Mouse (Mus musculus): ENCODE measurements around the gene Tnfrsf14. TPM values are rescaled to one million over a fixed set of nuclear protein-coding genes. Genes with fewer than 3 reads are reported as not detected.

Tnfrsf14 gene
- polyA plus RNA-seq, 1 experiment, result 1.9 TPM

DNA sequence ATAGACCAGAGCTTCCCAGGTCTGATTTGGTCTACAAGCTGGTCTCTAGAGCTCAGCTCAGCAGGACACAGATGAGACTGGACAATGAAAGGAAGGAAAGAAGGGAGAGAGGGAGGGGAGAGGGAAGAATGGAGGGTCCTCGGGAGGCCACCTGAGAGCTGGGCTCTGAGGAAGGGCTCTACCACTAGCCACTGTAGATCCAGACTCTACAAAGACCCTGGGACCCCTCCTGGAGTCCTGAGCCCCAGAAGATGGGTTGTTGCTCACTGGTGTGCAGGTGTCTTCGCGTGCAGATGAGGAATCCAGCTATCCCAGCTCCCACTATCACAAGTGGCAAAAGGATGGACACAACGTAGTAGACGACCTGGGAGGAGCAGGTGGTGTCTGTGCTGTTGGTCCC is 5.4 kb downstream of the Tnfrsf14 start:
- DNase-seq (ENCODE audit: extremely low spot score in 1 of 2, low spot score in 1 of 2), result no peak

DNA sequence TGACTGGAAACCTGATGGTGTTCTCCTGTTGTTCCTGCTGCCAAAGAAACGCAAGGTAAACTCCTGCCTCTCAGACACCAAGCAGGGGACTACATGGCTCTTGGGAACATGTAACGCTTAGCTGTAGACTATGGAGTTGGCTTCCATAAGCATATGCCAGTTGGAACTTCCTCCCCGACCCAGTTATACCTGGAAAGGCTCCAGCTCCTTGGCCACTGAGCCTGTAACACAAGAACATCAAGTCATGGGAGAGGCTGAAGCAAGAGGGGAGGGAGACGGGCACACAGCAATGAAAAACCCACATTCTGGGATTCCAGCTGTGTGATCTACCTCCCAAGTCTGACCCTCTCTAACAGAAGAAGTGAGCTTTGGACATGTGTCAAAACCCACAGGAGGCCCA is 6.1 kb downstream of the Tnfrsf14 start:
- DNase-seq (ENCODE audit: extremely low spot score in 1 of 2, low spot score in 1 of 2), result no peak

DNA sequence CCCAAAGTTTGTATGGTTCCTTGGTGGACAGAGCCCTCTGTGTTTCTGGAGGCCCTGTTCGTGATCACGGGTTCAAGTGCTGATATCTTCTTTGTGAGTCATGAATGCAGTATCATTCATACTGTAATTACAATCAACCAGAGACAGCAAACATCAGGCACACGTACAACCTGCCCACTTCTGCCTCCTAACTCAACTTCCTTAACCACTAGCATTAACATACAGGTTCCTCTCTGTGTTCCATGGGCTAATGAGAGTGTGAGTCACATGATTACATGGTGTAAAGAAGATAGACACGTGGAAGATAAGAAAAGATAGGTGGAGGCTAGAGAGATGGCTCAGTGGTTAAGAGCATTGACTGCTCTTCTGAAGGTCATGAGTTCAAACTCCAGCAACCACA is 11.7 kb downstream of the Tnfrsf14 start:
- DNase-seq (ENCODE audit: extremely low spot score in 1 of 2, low spot score in 1 of 2), result no peak

DNA sequence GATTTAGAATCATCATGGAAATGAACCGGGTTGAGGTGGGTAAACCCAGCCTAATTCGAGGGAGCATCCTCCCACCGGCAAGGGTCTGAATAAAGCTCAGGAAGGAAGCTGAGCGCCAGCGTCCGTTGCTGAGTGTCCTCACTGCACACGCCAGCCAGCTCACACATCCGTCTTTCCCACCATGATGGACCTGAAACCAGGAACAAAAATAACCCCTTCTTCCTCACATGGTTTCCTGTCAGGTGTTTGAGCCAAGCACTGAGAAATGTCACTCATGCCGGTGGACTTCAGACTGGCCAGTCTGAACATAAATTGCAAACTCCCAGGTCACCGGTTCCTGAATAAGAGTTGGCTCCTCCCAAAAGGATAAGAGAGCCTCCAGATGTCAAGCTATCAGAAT is 13.1 kb downstream of the Tnfrsf14 start:
- DNase-seq (ENCODE audit: extremely low spot score in 1 of 2, low spot score in 1 of 2), result no peak

DNA sequence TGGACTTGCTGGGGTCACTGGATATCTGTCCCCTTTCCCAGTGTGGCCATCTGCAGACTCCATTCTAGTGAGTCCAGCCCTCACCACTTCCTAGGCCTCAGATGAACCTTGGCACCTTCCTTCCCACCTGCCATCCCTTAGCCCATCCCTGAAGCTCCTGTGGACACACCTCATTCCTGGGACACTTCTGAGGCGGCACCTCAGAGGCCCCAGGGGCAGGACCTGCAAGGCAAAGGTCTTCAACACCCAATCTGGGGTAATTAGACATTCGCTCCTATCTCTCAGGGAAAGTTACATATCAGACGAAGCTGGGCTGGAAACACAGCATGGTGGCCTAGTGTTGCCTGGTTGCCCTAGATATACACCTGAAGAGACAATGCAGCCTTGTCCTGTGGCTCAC is 13.7 kb downstream of the Tnfrsf14 start:
- no peak for DNase-seq (ENCODE audit: extremely low spot score in 1 of 2, low spot score in 1 of 2)

DNA sequence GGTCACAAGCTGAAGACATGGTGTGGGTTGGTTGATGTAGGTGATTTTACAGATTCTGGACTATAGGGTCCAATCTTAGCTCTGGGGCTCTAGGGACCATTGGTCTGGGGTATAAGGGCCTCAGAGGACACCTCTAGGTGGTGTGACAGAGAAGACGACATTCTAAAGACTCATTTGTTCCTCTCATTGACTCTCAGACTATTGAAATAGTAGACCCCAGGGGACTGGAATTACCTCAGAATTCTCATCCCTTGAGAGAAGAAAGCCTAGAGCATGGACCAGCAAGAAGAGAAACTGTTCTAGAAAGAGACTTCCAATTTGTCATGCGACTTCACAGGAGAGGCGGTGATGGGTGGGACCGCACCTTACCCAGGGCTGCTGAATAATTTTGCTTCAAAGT is 14.1 kb downstream of the Tnfrsf14 start:
- DNase-seq (ENCODE audit: extremely low spot score in 1 of 2, low spot score in 1 of 2), result no peak

DNA sequence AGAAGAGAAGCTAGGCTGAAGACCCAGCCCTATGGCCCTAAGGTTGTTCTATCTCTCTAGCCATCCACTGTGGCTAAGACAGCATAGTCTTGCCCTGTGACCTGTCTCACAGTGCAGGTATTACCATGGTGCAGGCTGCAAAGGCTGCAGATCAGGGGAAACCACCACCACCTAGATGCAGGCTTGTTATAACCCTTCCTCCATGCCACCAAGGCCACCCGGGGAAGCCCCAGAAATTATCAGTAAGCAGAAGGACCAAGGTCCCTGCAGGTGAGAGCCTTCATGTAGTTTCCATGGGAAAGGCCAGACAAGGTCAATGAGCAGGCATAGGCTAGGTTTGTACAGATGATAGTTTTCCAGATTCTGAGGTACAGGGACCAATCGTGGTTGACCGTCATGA is 14.5 kb downstream of the Tnfrsf14 start:
- DNase-seq (ENCODE audit: extremely low spot score in 1 of 2, low spot score in 1 of 2), result no peak

DNA sequence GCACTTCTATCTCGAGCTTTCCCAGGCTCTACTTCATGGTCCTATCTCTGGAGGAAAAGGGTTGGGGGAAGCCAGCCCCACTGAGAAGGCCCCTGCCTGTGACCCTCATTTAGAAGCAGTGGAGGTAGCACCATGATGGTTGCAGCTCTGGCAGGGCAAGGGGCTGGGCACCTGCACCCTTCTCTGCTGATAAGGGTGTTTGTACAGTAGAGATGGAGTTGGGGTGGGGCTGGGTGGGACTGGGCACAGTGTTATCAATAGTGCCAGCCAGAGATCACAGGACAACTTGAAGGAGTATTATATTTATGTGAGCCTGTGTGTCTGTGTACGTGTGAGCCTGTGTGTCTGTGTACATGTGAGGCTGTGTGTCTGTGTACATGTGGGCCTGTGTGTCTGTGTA is 16.7 kb downstream of the Tnfrsf14 start:
- no peak for DNase-seq (ENCODE audit: extremely low spot score in 1 of 2, low spot score in 1 of 2)

DNA sequence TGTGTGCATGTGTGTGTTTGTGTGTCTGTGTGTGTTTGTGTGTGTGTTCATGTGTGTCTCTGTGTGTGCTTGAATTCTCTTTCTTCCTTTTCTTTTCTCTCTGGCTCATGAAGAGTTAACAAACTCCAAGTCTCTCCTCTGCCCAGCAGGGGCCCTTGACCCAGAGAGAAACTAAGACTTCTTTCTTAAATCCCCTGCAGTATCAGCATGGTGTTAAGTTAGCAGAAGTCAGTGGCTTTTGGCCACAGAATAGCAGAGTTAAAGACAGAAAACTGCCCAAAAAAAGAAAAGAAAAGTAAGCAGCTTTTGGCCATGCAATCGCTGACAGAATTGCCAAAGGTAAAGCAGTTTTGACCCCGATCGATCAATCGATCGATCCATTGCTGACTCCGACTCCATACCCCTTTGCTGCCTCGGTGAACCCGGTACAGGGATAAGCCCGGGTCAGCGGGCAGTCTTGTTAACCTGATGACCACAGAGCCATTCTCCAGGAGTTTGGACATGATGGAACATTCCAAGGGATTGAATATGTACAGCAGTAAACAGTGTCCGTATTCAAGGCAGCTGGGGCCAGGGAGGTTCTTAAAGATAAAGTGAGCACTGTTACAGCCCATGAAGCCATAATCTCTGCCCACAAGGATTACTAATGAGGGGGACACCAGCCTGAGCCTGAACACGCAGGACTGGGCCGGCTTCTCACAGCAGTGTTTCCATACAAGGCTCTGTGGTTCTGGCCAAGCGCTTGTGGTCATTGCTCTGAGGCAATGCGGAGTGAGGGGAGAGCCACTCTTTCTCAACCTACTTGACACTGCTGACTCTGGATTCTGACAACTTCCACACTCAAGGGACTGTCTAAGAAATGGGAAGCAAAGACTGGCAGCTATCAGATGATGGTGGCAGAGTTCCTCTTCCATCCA is 17.5 kb downstream of the Tnfrsf14 start:
- DNase-seq (ENCODE audit: extremely low spot score in 1 of 2, low spot score in 1 of 2), result no peak

DNA sequence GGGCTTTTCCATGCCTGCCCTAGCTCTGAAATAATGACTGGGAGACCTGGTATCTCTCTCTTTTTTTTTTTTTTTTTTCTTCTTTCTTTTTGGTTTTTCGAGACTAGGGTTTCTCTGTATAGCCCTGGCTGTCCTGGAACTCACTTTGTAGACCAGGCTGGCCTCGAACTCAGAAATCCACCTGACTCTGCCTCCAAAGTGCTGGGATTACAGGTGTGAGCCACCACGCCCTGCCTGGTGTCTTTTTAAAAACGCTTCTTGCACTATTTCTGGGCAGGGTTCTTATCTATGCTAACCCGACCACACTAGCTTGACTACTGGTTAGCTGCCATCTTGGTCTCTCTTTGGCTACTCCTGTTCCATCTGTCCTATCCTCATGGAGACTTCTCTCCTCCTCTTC is 19.9 kb downstream of the Tnfrsf14 start:
- no peak for DNase-seq (ENCODE audit: extremely low spot score in 1 of 2, low spot score in 1 of 2)

DNA sequence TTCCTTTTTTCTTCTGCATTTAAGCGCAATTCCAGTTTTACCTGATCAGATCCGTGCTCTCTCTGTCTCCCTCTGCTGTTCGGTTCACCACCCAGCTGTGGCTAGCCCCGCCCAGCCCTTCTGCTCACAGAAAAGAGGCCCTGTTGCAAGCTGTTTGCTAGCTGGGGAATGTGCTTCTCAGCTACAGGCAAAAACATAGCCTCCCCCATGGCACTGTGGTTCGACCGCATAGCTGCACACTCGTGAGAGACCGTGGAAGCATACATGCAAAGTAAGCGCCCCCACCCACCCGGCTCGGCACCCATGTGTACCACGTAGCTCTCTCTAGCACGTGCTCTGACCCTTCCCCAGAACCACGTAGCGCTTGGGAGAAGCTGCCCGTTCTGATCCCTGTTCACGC is 20.5 kb downstream of the Tnfrsf14 start:
- DNase-seq (ENCODE audit: extremely low spot score in 1 of 2, low spot score in 1 of 2), result peak in 1 of 2 experiments; percentile 82

DNA sequence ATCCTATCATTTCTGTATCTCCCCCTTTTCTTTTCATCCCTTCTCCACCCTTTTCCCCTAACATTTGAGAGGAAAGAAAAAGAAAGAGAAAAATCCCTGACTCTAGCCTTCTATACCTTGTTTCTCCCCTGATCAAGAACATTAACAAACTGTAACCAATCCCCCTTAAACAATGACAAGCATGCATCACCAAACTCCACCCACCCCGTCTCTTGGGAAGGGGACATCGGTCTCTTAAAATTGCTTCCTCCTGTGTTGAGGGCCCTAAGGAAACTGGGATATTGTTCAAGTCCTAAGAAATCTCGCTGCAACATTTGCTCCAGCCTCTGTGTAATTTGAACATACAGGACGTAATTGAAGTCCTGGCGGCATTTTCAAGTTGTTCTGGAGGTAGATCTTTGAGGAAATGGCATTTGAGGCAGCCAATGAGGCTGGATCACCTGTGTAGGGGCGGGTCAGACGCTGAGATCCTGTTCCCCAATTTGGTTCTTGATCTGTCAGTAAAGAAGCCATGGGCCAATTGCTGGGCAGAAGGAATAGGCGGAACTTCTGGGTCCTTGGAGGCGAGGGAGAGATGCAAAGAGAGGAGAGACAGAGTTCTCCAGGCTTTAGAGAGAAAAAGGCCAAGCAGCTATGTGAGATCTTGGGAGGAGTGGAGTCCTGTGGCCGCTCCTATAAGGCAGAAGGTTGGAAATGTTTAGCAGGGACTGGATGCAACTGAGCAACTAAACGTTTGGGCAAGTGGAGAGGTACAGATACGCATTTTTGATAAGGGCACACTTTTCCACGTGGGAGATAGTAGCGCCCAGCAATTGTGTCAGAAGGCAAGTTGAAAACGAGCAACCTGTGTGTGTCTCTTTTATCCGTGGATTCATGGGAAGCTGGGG is 23.9 kb downstream of the Tnfrsf14 start:
- DNase-seq (ENCODE audit: extremely low spot score in 1 of 2, low spot score in 1 of 2), result peak; percentile 89 to 93

DNA sequence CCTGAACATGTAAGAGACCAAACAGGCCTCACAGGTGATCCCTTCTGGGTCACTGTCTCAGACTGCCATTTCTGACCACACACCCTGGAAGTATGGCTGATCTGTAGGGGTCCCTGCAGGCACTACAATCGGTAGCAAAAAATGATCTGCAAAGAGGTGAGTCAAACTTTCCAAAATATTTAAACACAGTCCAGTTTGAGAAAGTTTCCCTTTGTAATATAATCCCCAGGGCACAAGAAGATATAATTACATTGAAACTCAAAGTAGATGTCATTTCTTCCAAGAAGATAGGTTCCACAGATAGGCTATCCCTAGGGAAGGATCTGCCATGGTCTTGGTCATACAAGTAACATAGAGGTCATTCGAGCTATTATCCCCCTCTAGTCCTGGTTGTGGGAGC is 26.0 kb downstream of the Tnfrsf14 start:
- no peak for DNase-seq (ENCODE audit: extremely low spot score in 1 of 2, low spot score in 1 of 2)

DNA sequence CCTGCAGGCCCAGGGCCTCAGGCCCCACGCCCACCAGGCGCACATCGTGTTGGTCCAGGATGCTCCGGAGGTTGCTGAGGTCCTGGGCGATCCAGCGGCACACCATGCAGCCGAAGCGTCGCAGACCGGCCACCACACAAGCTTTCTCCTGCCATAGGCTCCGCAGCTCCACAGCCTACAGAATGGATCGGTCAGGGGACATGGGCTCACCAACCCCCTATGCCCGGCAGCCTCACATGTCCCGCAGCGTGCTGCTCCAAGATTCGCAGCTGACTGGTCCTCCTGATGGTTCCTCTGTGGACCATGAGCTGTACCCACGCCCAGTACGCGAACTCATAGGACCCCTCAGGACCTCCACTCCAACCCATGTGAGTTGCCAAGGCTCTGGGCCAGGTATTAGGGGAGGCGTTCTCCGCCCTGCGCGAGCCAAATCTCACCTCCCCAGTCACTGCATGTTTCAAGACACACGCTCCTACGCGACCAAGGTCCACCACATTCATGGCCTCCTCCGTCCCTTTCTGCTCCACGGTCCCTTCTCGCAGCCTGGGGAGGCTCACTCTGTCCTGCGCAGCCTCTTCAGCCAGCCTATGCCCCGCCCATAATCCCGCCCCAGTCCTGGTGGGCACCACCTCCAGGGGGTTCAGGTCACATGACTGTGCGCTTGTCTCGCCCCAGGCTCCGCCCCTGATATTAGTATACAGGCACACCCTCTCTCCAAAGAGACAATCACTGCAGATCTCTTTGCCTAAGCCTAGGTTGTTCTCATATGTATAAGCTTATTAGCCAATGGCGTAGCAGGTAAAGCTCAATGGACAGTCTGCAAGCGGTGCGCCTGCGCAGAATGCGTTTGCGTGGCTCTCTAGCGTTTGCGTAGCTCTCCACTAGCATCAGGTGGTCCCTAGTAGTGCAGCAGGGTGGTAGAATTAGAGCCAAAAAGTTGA is 29.6 kb downstream of the Tnfrsf14 start, which contains the start of gene Fam213b:
Gene Fam213b, minus strand, starts transcription at position 630 of the 941 bp plus-strand sequence.
- peak; percentile 64 to 83 for DNase-seq (ENCODE audit: extremely low spot score in 1 of 2, low spot score in 1 of 2)

DNA sequence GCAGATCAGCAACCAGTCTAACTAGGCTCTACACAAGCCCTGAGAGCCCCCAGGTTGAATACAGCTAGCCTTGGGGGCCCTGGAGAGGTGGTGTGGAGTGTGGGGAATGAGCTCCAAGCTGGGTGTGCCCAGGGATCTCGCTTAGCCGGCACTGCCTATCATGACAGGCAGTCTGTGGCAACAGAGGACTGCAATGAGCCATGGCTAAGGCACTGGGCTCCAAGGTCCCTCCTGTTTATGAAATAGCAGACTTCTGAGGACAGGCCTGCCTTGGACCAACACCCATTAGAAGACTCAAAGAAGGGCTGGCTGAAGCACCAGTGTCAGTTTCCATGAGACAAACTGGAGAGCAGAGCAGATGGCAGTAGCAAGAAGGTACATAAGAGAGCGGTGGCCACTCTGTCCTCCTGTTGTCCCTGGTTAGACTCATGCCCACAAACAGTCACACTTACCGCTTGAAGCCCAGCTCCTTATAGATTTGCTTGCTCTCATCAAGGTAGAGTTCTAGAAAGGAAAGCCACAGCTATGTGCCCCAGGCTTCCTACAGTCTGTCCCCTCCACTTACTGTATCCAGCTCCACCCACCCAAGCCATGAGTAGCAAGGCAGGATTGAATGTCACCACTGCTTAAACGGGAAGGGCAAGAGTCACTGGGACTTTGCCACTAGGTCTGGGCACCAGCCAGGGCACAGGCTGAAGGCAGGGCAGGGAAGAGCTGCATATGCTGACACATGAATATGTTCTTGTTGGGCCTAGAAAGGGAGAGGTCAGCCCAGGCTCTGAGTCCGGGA is 30.5 kb downstream of the Tnfrsf14 start:
- DNase-seq (ENCODE audit: extremely low spot score in 1 of 2, low spot score in 1 of 2), result no peak

DNA sequence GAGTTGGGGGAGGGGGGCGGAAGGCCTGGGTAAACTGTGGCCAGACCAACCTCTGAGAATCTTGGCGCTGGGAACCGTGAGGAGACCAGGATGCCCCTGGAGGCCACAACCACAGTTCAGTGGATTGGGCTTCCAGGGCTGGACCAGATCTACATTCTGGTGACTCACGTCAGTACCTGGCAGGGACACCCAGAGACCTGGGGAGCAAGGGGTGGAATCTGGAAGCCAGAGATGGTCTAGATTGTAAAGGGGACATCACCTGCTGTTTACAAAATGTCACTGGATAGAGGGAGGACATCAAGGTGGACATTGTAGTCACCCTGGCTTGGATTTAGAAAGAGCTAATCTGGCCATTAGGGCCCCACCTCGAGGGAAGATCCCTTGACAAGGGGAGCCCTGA is 32.8 kb downstream of the Tnfrsf14 start:
- DNase-seq (ENCODE audit: extremely low spot score in 1 of 2, low spot score in 1 of 2), result no peak

DNA sequence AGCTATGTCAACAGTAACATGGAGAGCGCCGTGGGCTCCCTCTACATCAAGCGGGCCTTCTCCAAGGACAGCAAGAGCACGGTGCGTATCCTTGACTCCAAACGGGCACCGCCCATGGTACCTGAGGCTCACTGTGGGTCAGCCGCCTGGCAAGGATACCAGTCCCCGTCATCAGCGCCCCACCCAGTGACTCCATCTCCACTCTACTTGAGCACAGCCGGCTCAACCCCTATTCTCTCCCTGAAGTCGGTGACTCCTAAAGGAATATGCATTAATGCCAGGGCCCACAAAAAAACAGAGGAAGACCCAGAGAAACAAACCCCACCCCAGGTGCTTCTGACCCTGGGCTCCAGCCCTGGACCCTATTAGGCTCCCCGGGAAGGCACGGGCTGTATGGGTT is 37.5 kb downstream of the Tnfrsf14 start:
- no peak for DNase-seq (ENCODE audit: extremely low spot score in 1 of 2, low spot score in 1 of 2)

DNA sequence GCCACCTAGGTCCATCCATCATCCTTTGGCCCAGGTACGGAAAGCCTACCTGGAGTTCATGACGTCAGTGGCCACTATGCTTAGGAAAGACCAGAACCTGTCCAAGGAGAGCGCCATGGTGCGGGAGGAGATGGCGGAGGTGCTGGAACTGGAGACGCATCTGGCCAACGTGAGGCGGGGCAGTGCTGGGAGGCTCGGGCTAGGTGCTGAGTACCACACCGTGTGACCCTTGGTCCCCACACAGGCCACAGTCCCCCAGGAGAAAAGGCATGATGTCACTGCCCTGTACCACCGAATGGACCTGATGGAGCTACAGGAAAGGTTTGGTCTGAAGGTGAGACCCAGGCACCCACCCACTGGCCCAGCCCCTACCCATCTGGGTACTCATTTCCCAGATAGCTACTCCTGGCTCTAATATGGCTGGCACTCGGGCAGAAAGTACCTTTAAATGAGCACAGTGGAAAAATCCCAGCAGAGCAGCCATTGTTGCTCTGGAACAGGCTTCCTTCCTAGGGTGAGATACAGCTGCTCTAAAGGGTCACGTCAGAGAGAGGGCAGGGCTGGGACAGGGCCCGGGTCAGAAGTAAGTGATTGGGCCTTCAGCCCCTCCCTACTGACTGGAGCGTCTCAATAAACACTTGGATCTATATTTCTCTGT is 40.6 kb downstream of the Tnfrsf14 start:
- DNase-seq (ENCODE audit: extremely low spot score in 1 of 2, low spot score in 1 of 2), result no peak
